Comparison of ENCODE assay signal across 17 mouse cellular contexts in the genomic region with DNA sequence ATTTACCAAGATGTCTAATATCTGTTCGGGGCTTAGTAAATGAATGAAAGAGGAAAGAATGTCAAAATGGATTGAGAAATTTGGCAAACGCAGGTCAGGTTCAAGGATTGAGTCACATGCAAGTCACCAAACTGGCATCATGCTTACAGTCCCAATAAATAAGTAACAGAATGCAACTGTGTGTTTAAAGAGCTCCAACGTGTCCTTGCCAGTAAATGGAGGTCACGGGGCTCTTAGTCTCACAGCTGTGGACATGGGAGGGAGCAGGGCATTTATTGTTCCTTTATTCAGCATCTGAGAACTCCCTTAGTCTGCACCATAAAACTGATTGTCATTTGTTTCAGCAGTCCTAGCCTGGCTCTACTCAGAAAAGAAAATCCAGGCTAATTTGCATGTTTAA.
A peak's percentile ranks its signal among the peaks of the same experiment; 100 is the strongest.
DNase-seq lines count a peak whose midpoint lies in the region; ATAC-seq lines count a peak whose summit lies in the region.
"Had no signal": no experiment of that assay in that cellular context is flagged by ENCODE, and none has a peak within 500 bp of the region (broad histone marks: within the 10 kb centered on the region; RNA-seq: fewer than 3 reads in every experiment).

No protein-coding gene starts in this region.

- no peak overlapping the region for H3K27ac ChIP-seq in kidney, embryonic 16.5 days (ENCODE audit: low read length)
- H3K27ac ChIP-seq: heart, embryonic 10.5 days; hindbrain, embryonic 15.5 days; limb, embryonic 12.5 days had no signal

- ATAC-seq in frontal cortex, adult (ENCODE audit: low TSS enrichment) = peak; percentile 62
- ATAC-seq in kidney, embryonic 16.5 days (ENCODE audit: low FRiP score, low TSS enrichment) = peak; percentile 70; the same call in 1 of the 2 replicates

- DNase-seq in frontal cortex, adult 2 months (ENCODE audit: extremely low spot score in 1 of 2, low spot score in 1 of 2) = no peak
- peak; percentile 11 for DNase-seq in Muller cell, postnatal 12 days (ENCODE audit: inconsistent ontology term)
- peak; percentile 13 to 37 for DNase-seq in adrenal gland, postnatal 36 days
- no peak for DNase-seq in heart, postnatal 10 days
- no peak for DNase-seq in embryo, embryonic 10.5 days (ENCODE audit: low spot score)
- no peak for DNase-seq in cerebellum, adult 8-10 months
- DNase-seq: cerebellum, postnatal 10 days; gastrocnemius, postnatal 25 days; lung, adult 18-20 months; midbrain, embryonic 14.5 days; right cerebral cortex, postnatal 4 days; thymus, adult 2 months had no signal

- H3K9me3 ChIP-seq in kidney, embryonic 16.5 days (ENCODE audit: low read length) = no peaks in the 10 kb centered on the region
- H3K9me3 ChIP-seq: heart, embryonic 10.5 days; hindbrain, embryonic 15.5 days; limb, embryonic 12.5 days had no signal

- intact Hi-C loops in heart, postnatal 10 days (cut with DNase I) = no loop called here

- no peaks in the 10 kb centered on the region for H3K27me3 ChIP-seq in kidney, embryonic 16.5 days (ENCODE audit: insufficient read depth, low read length)
- H3K27me3 ChIP-seq: hindbrain, embryonic 15.5 days; limb, embryonic 12.5 days had no signal

- H3K36me3 ChIP-seq in kidney, embryonic 16.5 days (ENCODE audit: insufficient read depth, low read length) = no peaks in the 10 kb centered on the region
- H3K36me3 ChIP-seq: heart, embryonic 10.5 days; hindbrain, embryonic 15.5 days; limb, embryonic 12.5 days had no signal

- no peak overlapping the region for H3K4me3 ChIP-seq in kidney, embryonic 16.5 days (ENCODE audit: low read length)
- H3K4me3 ChIP-seq: heart, embryonic 10.5 days; hindbrain, embryonic 15.5 days; limb, embryonic 12.5 days had no signal

- no peak overlapping the region for H3K9ac ChIP-seq in kidney, embryonic 16.5 days (replicated peaks; ENCODE audit: low read length)
- H3K9ac ChIP-seq: hindbrain, embryonic 15.5 days; limb, embryonic 12.5 days had no signal

- H3K4me2 ChIP-seq in kidney, embryonic 16.5 days (replicated peaks; ENCODE audit: low read depth, low read length) = no peak overlapping the region
- H3K4me2 ChIP-seq: hindbrain, embryonic 15.5 days; limb, embryonic 12.5 days had no signal

- peaks cover 7% of the 10 kb centered on the region for H3K4me1 ChIP-seq in kidney, embryonic 16.5 days (ENCODE audit: insufficient read depth, low read length)
- H3K4me1 ChIP-seq: heart, embryonic 10.5 days; hindbrain, embryonic 15.5 days had no signal

- WGBS in kidney, embryonic 16.5 days = 31% methylated on average over 4 of the region's 4 CpGs

Comparison
In these comparisons a context has a peak if more than half of its experiments do, and no peak if none do; other contexts are left out.
1. DNase-seq: peak in Muller cell, postnatal 12 days (single experiment) and adrenal gland, postnatal 36 days (2 of 2); none in frontal cortex, adult 2 months (0 of 2), heart, postnatal 10 days (0 of 2), embryo, embryonic 10.5 days (single experiment) and cerebellum, adult 8-10 months (single experiment).